Mouse (Mus musculus): ENCODE measurements at regions not wholly inside any gene's neighbourhood (a gene's known extent, or its start where the extent isn't known, plus 50 kb on each side); places are given as distances from the start of the nearest gene placed in this dataset.
A peak's percentile ranks its signal among the peaks of the same experiment; 100 is the strongest.

GRCm38 (mm10) chr15:36857622-36858021 is 150.0 kb downstream of the Zfp706 start:
- WGBS: 100% methylated on average over 1 of the region's 1 CpGs

GRCm38 (mm10) chr15:36855550-36856131 is 151.9 kb downstream of the Zfp706 start:
- Histone ChIP-seq H3K36me3 (ENCODE audit: control insufficient read depth, insufficient read depth, low read length) (no peaks in the 10 kb centered on the region), H3K4me3 (ENCODE audit: control insufficient read depth in 1 of 2, insufficient read depth in 1 of 2, low read depth in 1 of 2, low read length in 2 of 2) (no peak overlapping the region), H3K9me3 (ENCODE audit: control insufficient read depth, low read length) (no peaks in the 10 kb centered on the region), H3K9ac (ENCODE audit: low read length) (peak overlapping the region; percentile 34; the same call in 1 of the 2 replicates), H3K27ac (replicated peaks in 1 of 2; ENCODE audit: control insufficient read depth in 1 of 2, insufficient read depth in 1 of 2, low read depth in 2 of 2, low read length in 2 of 2) (peak overlapping the region; percentile 96 to 99), H3K27me3 (ENCODE audit: control insufficient read depth, insufficient read depth, low read length) (no peaks in the 10 kb centered on the region), H3K4me2 (ENCODE audit: low read length) (peak overlapping the region; percentile 53), H3K4me1 (ENCODE audit: control insufficient read depth in 2 of 2, insufficient read depth in 2 of 2, low read length in 2 of 2) (peaks cover 23 to 24% of the 10 kb centered on the region in 2 experiments)
- peak; percentile 85 for ATAC-seq (ENCODE audit: insufficient number of reproducible peaks, insufficient read depth, low FRiP score, low read depth)
- 28% methylated on average over 7 of the region's 7 CpGs for WGBS

More at GRCm38 (mm10) chr15:36857622-36858021, 150.0 kb downstream of the Zfp706 start:
- peaks cover 23 to 24% of the 10 kb centered on the region in 2 experiments for H3K4me1 ChIP-seq (ENCODE audit: control insufficient read depth in 2 of 2, insufficient read depth in 2 of 2, low read length in 2 of 2)
- H3K36me3 ChIP-seq (ENCODE audit: control insufficient read depth, insufficient read depth, low read length): no peaks in the 10 kb centered on the region
- ATAC-seq (ENCODE audit: insufficient number of reproducible peaks, insufficient read depth, low FRiP score, low read depth): no peak
- H3K27me3 ChIP-seq (ENCODE audit: control insufficient read depth, insufficient read depth, low read length): no peaks in the 10 kb centered on the region
- no peak overlapping the region for H3K4me2 ChIP-seq (ENCODE audit: low read length)
- no peaks in the 10 kb centered on the region for H3K9me3 ChIP-seq (ENCODE audit: control insufficient read depth, low read length)
- H3K4me3 ChIP-seq (ENCODE audit: control insufficient read depth in 1 of 2, insufficient read depth in 1 of 2, low read depth in 1 of 2, low read length in 2 of 2): no peak overlapping the region
- no peak overlapping the region for H3K27ac ChIP-seq (replicated peaks in 1 of 2; ENCODE audit: control insufficient read depth in 1 of 2, insufficient read depth in 1 of 2, low read depth in 2 of 2, low read length in 2 of 2)
- no peak overlapping the region for H3K9ac ChIP-seq (ENCODE audit: low read length)

- Histone ChIP-seq H3K9ac (ENCODE audit: low read length) (0 out of 2 replicates have a peak overlapping the region, but pooled peaks have one; percentile 2), H3K4me2 (ENCODE audit: low read length) (peak overlapping the region; percentile 53), H3K36me3 (ENCODE audit: control insufficient read depth, insufficient read depth, low read length) (no peaks in the 10 kb centered on the region), H3K9me3 (ENCODE audit: control insufficient read depth, low read length) (no peaks in the 10 kb centered on the region), H3K27me3 (ENCODE audit: control insufficient read depth, insufficient read depth, low read length) (no peaks in the 10 kb centered on the region), H3K4me3 (ENCODE audit: control insufficient read depth in 1 of 2, insufficient read depth in 1 of 2, low read depth in 1 of 2, low read length in 2 of 2) (no peak overlapping the region), H3K27ac (replicated peaks in 1 of 2; ENCODE audit: control insufficient read depth in 1 of 2, insufficient read depth in 1 of 2, low read depth in 2 of 2, low read length in 2 of 2) (peak overlapping the region; percentile 96 to 99), H3K4me1 (ENCODE audit: control insufficient read depth in 2 of 2, insufficient read depth in 2 of 2, low read length in 2 of 2) (peaks cover 23 to 24% of the 10 kb centered on the region in 2 experiments)
- WGBS: 4% methylated on average over 6 of the region's 6 CpGs
- ATAC-seq (ENCODE audit: insufficient number of reproducible peaks, insufficient read depth, low FRiP score, low read depth): peak; percentile 75
These were observed 152.7 kb downstream of the Zfp706 start for GRCm38 (mm10) chr15:36854900-36855321.

- H3K4me1 ChIP-seq (ENCODE audit: control insufficient read depth in 2 of 2, insufficient read depth in 2 of 2, low read length in 2 of 2): peaks cover 25 to 27% of the 10 kb centered on the region in 2 experiments
- no peaks in the 10 kb centered on the region for H3K27me3 ChIP-seq (ENCODE audit: control insufficient read depth, insufficient read depth, low read length)
- no peak overlapping the region for H3K9ac ChIP-seq (ENCODE audit: low read length)
- no peak for ATAC-seq (ENCODE audit: insufficient number of reproducible peaks, insufficient read depth, low FRiP score, low read depth)
- no peaks in the 10 kb centered on the region for H3K36me3 ChIP-seq (ENCODE audit: control insufficient read depth, insufficient read depth, low read length)
- H3K4me3 ChIP-seq (ENCODE audit: control insufficient read depth in 1 of 2, insufficient read depth in 1 of 2, low read depth in 1 of 2, low read length in 2 of 2): no peak overlapping the region
- WGBS: 73% methylated on average over 6 of the region's 6 CpGs
- H3K27ac ChIP-seq (replicated peaks in 1 of 2; ENCODE audit: control insufficient read depth in 1 of 2, insufficient read depth in 1 of 2, low read depth in 2 of 2, low read length in 2 of 2): no peak overlapping the region
- no peaks in the 10 kb centered on the region for H3K9me3 ChIP-seq (ENCODE audit: control insufficient read depth, low read length)
- no peak overlapping the region for H3K4me2 ChIP-seq (ENCODE audit: low read length)
These were observed 155.2 kb downstream of the Zfp706 start for GRCm38 (mm10) chr15:36852229-36852821.

GRCm38 (mm10) chr15:36848238-36848637 is 159.3 kb downstream of the Zfp706 start:
- 47% methylated on average over 5 of the region's 5 CpGs for WGBS
- ATAC-seq (ENCODE audit: insufficient number of reproducible peaks, insufficient read depth, low FRiP score, low read depth): no peak
- no peaks in the 10 kb centered on the region for H3K9me3 ChIP-seq (ENCODE audit: control insufficient read depth, low read length)
- H3K4me3 ChIP-seq (ENCODE audit: control insufficient read depth in 1 of 2, insufficient read depth in 1 of 2, low read depth in 1 of 2, low read length in 2 of 2): no peak overlapping the region
- H3K4me1 ChIP-seq (ENCODE audit: control insufficient read depth in 2 of 2, insufficient read depth in 2 of 2, low read length in 2 of 2): peaks cover 24 to 28% of the 10 kb centered on the region in 2 experiments
- no peak overlapping the region; the same call in 1 of the 2 replicates for H3K9ac ChIP-seq (ENCODE audit: low read length)
- H3K27me3 ChIP-seq (ENCODE audit: control insufficient read depth, insufficient read depth, low read length): no peaks in the 10 kb centered on the region
- no peak overlapping the region; a peak in 1 of 4 replicates for H3K27ac ChIP-seq (replicated peaks in 1 of 2; ENCODE audit: control insufficient read depth in 1 of 2, insufficient read depth in 1 of 2, low read depth in 2 of 2, low read length in 2 of 2)
- H3K36me3 ChIP-seq (ENCODE audit: control insufficient read depth, insufficient read depth, low read length): no peaks in the 10 kb centered on the region
- no peak overlapping the region for H3K4me2 ChIP-seq (ENCODE audit: low read length)

- Histone ChIP-seq H3K9ac (ENCODE audit: low read length) (no peak overlapping the region), H3K27ac (replicated peaks in 1 of 2; ENCODE audit: control insufficient read depth in 1 of 2, insufficient read depth in 1 of 2, low read depth in 2 of 2, low read length in 2 of 2) (peak overlapping the region in 1 of 2 experiments; percentile 29; a peak in 2 of 4 replicates), H3K4me1 (ENCODE audit: control insufficient read depth in 2 of 2, insufficient read depth in 2 of 2, low read length in 2 of 2) (peaks cover 35 to 39% of the 10 kb centered on the region in 2 experiments), H3K27me3 (ENCODE audit: control insufficient read depth, insufficient read depth, low read length) (no peaks in the 10 kb centered on the region), H3K36me3 (ENCODE audit: control insufficient read depth, insufficient read depth, low read length) (no peaks in the 10 kb centered on the region), H3K9me3 (ENCODE audit: control insufficient read depth, low read length) (no peaks in the 10 kb centered on the region), H3K4me3 (ENCODE audit: control insufficient read depth in 1 of 2, insufficient read depth in 1 of 2, low read depth in 1 of 2, low read length in 2 of 2) (no peak overlapping the region), H3K4me2 (ENCODE audit: low read length) (no peak overlapping the region)
- ATAC-seq (ENCODE audit: insufficient number of reproducible peaks, insufficient read depth, low FRiP score, low read depth): no peak
- WGBS: 57% methylated on average over 9 of the region's 9 CpGs
These were observed 160.8 kb downstream of the Zfp706 start for GRCm38 (mm10) chr15:36846806-36847205.

Measured in heart, embryonic 14.5 days (tissue).